Mouse (Mus musculus) heart, embryonic 11.5 days (tissue): ENCODE measurements around the gene Enpp3. TPM values are rescaled to one million over a fixed set of nuclear protein-coding genes. Genes with fewer than 3 reads are reported as not detected.

Source experiments
- ATAC-seq: fragments of 200-750 bp; cut with Nextera tagmentation; replicated peaks from 2 replicates; pipeline ENCODE4 v1.8.0; 2017; ENCODE audit warnings: moderate library complexity; ENCODE audit not compliant: insufficient number of reproducible peaks, low FRiP score, low TSS enrichment
- H3K27ac ChIP-seq: fragments of 300-500 bp; sonication (generic); 2 replicates; pipeline ENCODE4 v1.5.1; 2014; ENCODE audit warnings: mild to moderate bottlenecking, low read depth, low read length
- H3K27me3 ChIP-seq: fragments of 300-500 bp; sonication (generic); 2 replicates; pipeline ENCODE4 v1.6.1; 2014; ENCODE audit warnings: mild to moderate bottlenecking, low read length, mixed read lengths; ENCODE audit not compliant: control insufficient read depth, insufficient read depth
- H3K36me3 ChIP-seq: fragments of 300-500 bp; sonication (generic); 2 replicates; pipeline ENCODE4 v1.6.1; 2014; ENCODE audit warnings: mild to moderate bottlenecking, low read length, moderate library complexity, mixed read lengths; ENCODE audit not compliant: control insufficient read depth, insufficient read depth
- H3K4me1 ChIP-seq: fragments of 300-500 bp; sonication (generic); 2 replicates; pipeline ENCODE4 v1.6.1; 2014; ENCODE audit warnings: low read length; ENCODE audit not compliant: control insufficient read depth, insufficient read depth
- H3K4me2 ChIP-seq: fragments of 300-500 bp; sonication (generic); 2 replicates; pipeline ENCODE4 v1.6.1; 2014; ENCODE audit warnings: mild to moderate bottlenecking, moderate library complexity
- H3K4me3 ChIP-seq: fragments of 300-500 bp; sonication (generic); 2 replicates; pipeline ENCODE4 v1.5.1; 2014; ENCODE audit warnings: low read depth, low read length
- H3K9ac ChIP-seq: fragments of 300-500 bp; sonication (generic); 2 replicates; pipeline ENCODE4 v1.6.1; 2014; ENCODE audit warnings: mild to moderate bottlenecking, low read depth, low read length, moderate library complexity
- H3K9me3 ChIP-seq: fragments of 300-500 bp; sonication (generic); replicated peaks from 2 replicates; pipeline ENCODE4 v1.6.1; 2016; ENCODE audit warnings: low read length; ENCODE audit not compliant: control insufficient read depth
- WGBS: fragments of 180-500 bp; shearing (Covaris S2); extraction: QIAGEN DNeasy Blood & Tissue Kit; methylation state at CpG from one replicate; pipeline ENCODE4 v1.1.7; 2014; ENCODE audit not compliant: insufficient replicate concordance; 5-methylcytosine and 5-hydroxymethylcytosine counted together
- polyA plus RNA-seq: library from polyadenylated mRNA; unstranded; fragments of >200 nt; fragmentation: Nextera tagmentation; extraction: Ambion mirVana; gene quantifications from 2 replicates; pipeline ENCODE4 v1.2.1, GENCODE M21; 2014

Enpp3 gene
- 2.0 and 2.1 TPM in 2 replicates for polyA plus RNA-seq

DNA sequence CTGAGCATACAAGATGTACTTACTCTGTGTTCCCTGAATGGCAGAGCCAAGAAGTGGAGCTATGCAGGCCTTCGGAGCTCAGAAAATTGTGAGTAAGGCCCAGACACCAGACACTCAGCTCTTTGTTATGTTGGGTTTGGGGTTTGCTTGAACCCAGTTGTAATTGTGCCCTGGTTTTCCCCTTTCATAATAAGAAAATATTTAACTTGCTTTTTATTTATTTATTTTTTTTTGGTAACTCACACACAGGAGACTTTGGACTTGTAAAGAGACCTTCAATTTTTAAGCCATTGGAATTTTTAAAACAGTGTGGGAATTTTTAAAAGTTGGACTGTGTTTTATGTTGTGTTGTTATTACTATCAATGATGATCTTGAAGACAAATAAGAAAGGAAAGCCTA lies at the start of gene Enpp3:
Gene Enpp3 (minus strand): TSS at position 148 of the 400 bp plus-strand sequence.
- H3K4me1 ChIP-seq = no peaks in the 10 kb centered on the region
- ATAC-seq = no peak
- WGBS = 79% methylated on average over 1 of the region's 1 CpGs

DNA sequence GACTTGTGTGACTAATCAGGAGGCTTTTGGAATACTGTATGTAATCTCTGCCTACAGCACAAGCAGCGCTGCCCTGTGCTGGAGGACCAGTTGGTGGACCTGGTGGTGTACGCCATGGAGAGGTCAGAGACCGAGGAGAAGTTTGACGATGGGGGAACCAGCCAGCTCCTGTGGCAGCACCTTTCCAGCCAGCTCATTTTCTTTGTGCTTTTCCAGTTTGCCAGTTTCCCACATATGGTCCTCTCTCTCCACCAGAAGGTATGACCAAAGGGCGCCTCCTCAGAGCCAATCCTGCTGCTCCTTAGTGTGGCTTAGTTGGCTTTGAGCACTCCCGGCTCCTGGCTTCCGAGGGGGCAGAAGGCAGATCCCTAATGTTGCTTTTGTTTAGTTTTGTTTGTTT lies 45.7 kb upstream of the Enpp3 start:
- H3K4me2 ChIP-seq = no peak overlapping the region
- no peaks in the 10 kb centered on the region for H3K4me1 ChIP-seq
- peaks cover 26% of the 10 kb centered on the region for H3K36me3 ChIP-seq
- 92% methylated on average over 7 of the region's 7 CpGs for WGBS
- H3K9ac ChIP-seq = no peak overlapping the region
- no peak overlapping the region for H3K27ac ChIP-seq
- no peaks in the 10 kb centered on the region for H3K9me3 ChIP-seq
- H3K4me3 ChIP-seq = no peak overlapping the region
- H3K27me3 ChIP-seq = no peaks in the 10 kb centered on the region
- no peak for ATAC-seq

More for the DNA sequence above, at the start of gene Enpp3:
- Histone ChIP-seq H3K9ac (no peak within 1 kb of the TSS), H3K36me3 (no peaks in the 10 kb centered on the region), H3K4me2 (no peak within 1 kb of the TSS), H3K27me3 (no peaks in the 10 kb centered on the region), H3K4me3 (no peak within 1 kb of the TSS), H3K9me3 (no peaks in the 10 kb centered on the region), H3K27ac (no peak within 1 kb of the TSS)

DNA sequence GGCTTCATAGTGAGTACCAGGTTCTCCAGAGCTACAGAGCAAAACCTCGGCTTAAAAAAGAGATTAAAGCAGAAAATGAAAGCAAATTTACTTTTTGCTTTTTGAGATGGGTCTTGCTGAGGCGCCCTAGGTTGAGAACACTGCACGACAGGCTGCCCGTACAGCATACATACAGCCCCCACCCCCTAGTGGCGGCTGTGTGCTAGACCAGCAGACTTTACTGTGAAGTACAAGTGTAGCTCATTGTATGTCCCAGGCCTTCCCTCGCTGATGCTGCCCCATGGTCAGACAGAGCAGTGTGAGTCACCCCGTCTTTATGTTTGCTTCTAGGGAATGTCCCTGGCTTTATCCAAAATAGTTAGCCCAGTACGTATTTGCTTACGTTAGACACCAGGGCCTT lies 43.4 kb upstream of the Enpp3 start:
- no peak for ATAC-seq
- no peak overlapping the region for H3K4me3 ChIP-seq
- H3K4me2 ChIP-seq = no peak overlapping the region
- peaks cover 27% of the 10 kb centered on the region for H3K36me3 ChIP-seq
- no peaks in the 10 kb centered on the region for H3K9me3 ChIP-seq
- no peak overlapping the region for H3K9ac ChIP-seq
- H3K4me1 ChIP-seq = no peaks in the 10 kb centered on the region
- H3K27ac ChIP-seq = no peak overlapping the region
- 84% methylated on average over 9 of the region's 9 CpGs for WGBS
- H3K27me3 ChIP-seq = no peaks in the 10 kb centered on the region

DNA sequence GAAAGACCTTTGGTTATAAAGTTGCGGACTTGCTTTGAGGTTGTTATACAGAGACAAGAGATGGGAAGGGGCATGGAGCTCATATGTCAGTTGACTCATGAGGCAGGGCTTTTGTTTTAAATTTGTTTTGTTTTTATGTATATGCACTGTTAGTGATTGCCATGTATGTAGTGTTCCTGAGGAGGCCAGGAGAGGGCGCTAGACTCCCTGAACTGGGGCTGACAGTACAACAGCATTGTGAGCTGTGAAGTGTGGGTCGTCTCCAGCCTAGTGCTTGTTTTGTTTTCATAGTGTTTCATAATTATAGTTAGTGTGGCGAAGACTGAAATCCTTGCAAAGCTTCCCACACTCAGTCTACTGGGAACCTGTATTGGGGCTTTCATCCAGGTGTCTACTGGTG lies 31.0 kb upstream of the Enpp3 start:
- Histone ChIP-seq H3K36me3 (peaks cover 26% of the 10 kb centered on the region), H3K9me3 (no peaks in the 10 kb centered on the region), H3K4me1 (no peaks in the 10 kb centered on the region), H3K9ac (no peak overlapping the region), H3K4me2 (no peak overlapping the region), H3K27me3 (no peaks in the 10 kb centered on the region), H3K4me3 (no peak overlapping the region), H3K27ac (no peak overlapping the region)
- WGBS = 74% methylated on average over 4 of the region's 4 CpGs
- ATAC-seq = no peak

DNA sequence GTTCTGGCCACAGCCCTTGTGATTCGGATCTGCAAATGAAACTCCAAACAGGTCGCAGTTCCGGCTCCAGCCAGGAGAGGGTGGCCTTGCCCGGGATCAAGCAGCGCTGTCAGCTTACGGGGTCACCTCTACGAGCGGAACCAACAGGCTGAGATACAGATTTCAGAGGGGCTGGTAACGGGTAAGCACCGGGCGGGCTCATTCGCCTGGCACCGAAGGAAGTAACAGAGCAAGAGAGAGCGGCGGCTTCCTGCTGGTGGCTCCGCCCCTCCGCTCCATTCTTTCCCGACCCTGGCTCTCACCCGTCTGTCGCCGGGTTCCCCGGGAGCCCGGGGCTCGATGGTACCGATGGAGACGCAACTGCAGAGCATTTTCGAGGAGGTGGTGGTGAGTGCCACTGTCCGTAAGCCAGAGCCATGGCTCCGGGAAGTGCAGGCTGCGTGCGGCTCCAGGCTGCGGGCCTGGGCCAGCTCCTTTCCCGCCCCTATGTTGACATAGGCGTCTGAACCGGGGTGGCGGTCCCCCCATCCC lies 27.2 kb upstream of the Enpp3 start, which contains the start of gene Med23:
Gene Med23 (plus strand): TSS at position 227 of the 531 bp plus-strand sequence.
- under 1% methylated on average over 36 of the region's 36 CpGs for WGBS
- Histone ChIP-seq H3K4me1 (no peaks in the 10 kb centered on the region), H3K4me3 (peak within 1 kb of the TSS; percentile 90), H3K27me3 (no peaks in the 10 kb centered on the region), H3K9ac (peak within 1 kb of the TSS; percentile 91), H3K9me3 (no peaks in the 10 kb centered on the region), H3K4me2 (peak within 1 kb of the TSS; percentile 76), H3K36me3 (peaks cover 7% of the 10 kb centered on the region; the same call in 1 of the 2 replicates), H3K27ac (no peak within 1 kb of the TSS)
- ATAC-seq = peak; percentile 94

DNA sequence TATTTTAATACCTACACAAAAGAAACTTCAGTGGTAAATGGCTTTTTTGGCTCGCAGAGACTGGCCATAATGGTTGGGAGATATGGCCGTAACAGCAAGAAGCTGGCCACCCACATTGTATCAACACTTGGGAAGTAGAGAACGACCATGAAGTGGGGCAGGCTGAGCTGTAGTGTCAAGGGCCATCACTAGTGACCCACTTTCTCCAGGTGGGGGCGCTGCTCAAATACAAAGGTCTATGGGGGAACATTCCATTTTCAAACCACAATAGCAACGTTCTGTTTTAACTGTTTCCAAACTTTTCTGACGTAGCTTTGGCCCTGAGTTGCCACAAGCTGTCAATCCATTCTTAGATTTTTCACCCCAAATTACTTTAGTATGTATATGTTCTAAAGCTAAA lies 21.8 kb upstream of the Enpp3 start:
- H3K9ac ChIP-seq = no peak overlapping the region
- no peak for ATAC-seq
- H3K27ac ChIP-seq = no peak overlapping the region
- no peaks in the 10 kb centered on the region for H3K9me3 ChIP-seq
- no peak overlapping the region for H3K4me2 ChIP-seq
- no peaks in the 10 kb centered on the region for H3K27me3 ChIP-seq
- no peaks in the 10 kb centered on the region for H3K36me3 ChIP-seq
- no peak overlapping the region for H3K4me3 ChIP-seq
- no peaks in the 10 kb centered on the region for H3K4me1 ChIP-seq
- WGBS = 64% methylated on average over 6 of the region's 6 CpGs

DNA sequence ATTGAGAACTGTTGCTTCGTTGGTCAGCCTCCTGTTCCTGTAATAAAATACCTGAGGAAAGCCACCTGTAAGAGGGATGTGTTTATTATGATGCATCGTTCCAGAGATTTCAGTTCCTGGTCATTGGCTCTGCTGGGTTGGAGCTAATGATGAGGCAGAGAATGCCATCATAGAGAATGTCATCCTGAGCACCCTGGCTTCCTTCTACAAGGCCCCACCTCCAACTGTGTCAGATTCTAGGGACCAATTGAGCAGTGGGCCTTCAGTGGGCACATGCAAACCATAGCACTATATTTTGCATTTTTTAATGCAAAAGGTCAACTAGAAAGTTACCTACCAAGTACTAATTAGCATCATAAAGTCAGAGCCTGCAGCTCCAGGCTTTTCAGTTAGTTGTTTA lies 20.5 kb upstream of the Enpp3 start:
- no peaks in the 10 kb centered on the region for H3K4me1 ChIP-seq
- H3K4me2 ChIP-seq = no peak overlapping the region
- H3K27me3 ChIP-seq = no peaks in the 10 kb centered on the region
- H3K9ac ChIP-seq = no peak overlapping the region
- H3K9me3 ChIP-seq = no peaks in the 10 kb centered on the region
- no peak overlapping the region for H3K4me3 ChIP-seq
- ATAC-seq = no peak
- 79% methylated on average over 2 of the region's 2 CpGs for WGBS
- H3K36me3 ChIP-seq = no peaks in the 10 kb centered on the region
- H3K27ac ChIP-seq = no peak overlapping the region

DNA sequence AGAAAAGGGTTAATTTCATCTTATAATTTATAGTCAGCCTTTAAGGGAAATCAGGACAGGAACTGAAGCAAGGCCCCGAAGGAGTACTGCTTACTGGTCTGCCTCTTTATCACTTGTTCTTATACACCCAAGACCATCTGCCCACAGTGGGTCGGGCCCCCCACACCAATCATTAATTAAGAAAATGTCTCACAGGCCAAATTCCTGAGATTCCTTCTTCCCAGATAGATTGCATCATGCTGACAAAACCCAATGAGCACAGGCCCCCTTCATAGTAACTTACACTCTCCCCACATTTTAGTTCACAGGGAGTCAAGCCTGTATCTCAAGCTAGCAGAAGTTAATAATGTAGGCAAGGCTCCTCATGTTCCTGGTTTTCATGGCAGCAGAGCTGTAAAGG lies 625 bp downstream of the Enpp3 start:
- WGBS = 46% methylated on average over 2 of the region's 2 CpGs
- Histone ChIP-seq H3K4me1 (no peaks in the 10 kb centered on the region), H3K4me2 (no peak overlapping the region), H3K9me3 (no peaks in the 10 kb centered on the region), H3K36me3 (no peaks in the 10 kb centered on the region), H3K27me3 (no peaks in the 10 kb centered on the region), H3K4me3 (no peak overlapping the region), H3K9ac (no peak overlapping the region), H3K27ac (no peak overlapping the region)
- no peak for ATAC-seq

DNA sequence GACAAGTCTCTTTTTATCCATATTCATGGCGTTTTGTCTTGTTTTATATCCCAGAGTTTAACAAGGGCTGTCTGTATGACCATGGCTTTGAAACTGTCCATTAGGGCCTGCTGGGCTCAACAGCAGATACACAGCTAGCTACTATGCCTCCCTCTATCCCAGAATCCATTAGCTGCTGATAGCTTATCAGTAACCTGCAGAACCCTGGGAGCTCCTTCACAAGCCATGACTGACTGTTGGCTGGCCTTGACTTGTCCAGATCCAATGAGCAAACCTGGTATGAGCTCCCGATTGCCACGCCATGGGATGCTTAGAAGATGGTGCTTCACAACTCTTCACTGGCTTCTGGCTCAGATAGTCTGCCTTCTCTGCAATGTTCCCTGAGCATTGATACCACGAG lies 1.8 kb downstream of the Enpp3 start:
- H3K9ac ChIP-seq = no peak overlapping the region
- ATAC-seq = no peak
- no peaks in the 10 kb centered on the region for H3K4me1 ChIP-seq
- no peak overlapping the region for H3K27ac ChIP-seq
- no peak overlapping the region for H3K4me2 ChIP-seq
- H3K36me3 ChIP-seq = no peaks in the 10 kb centered on the region
- H3K9me3 ChIP-seq = no peaks in the 10 kb centered on the region
- 82% methylated on average over 4 of the region's 4 CpGs for WGBS
- no peaks in the 10 kb centered on the region for H3K27me3 ChIP-seq
- H3K4me3 ChIP-seq = no peak overlapping the region
